Mouse (Mus musculus) left cerebral cortex, postnatal 4 days (tissue): ENCODE results near the gene Clint1. TPM values are rescaled to one million over a fixed set of nuclear protein-coding genes. Genes with fewer than 3 reads are reported as not detected.

Experiments
- DNase-seq: peaks from one replicate; pipeline ENCODE4 v3.0.0-alpha.2; 2022
- intact Hi-C: fragments of 180-260 bp; cut with DNase I; formaldehyde crosslinking; loops from one replicate; pipeline ENCODE4 v1.15.1; 2025
- total RNA-seq, 2 experiments: library from RNA; stranded (reverse); gene quantifications; 2 replicates each; pipeline ENCODE4 v1.2.3; 2021

The Clint1 gene
- total RNA-seq, 2 experiments from 2014 or later, result 41.0 to 42.3 TPM

GRCm38 (mm10) chr11:45918836-45919235, 67.0 kb downstream of the Clint1 start:
- DNase-seq, result no peak
- intact Hi-C loops, result no loop called here

- intact Hi-C loops, result loop anchor here (10.0 kb wide), 1 partner anchor 1306 kb away; the partner anchor contains the start of gene Ebf1
- DNase-seq, result no peak
Measured at GRCm38 (mm10) chr11:45921026-45921425, 69.2 kb downstream of the Clint1 start.

- DNase-seq, result no peak
- intact Hi-C loops, result loop anchor here (10.0 kb wide), 1 partner anchor 1307 kb away; the partner anchor contains the start of gene Ebf1
Measured at GRCm38 (mm10) chr11:45921480-45921898, 69.6 kb downstream of the Clint1 start.

- intact Hi-C loops, result loop anchor here (10.0 kb wide), 1 partner anchor 1311 kb away; the partner anchor contains the start of gene Ebf1
- DNase-seq, result no peak
Measured at GRCm38 (mm10) chr11:45925436-45925835, 73.6 kb downstream of the Clint1 start.

GRCm38 (mm10) chr11:45926640-45927082, 74.8 kb downstream of the Clint1 start:
- intact Hi-C loops, result loop anchor here (10.0 kb wide), 1 partner anchor 1312 kb away; the partner anchor contains the start of gene Ebf1
- peak; percentile 73 for DNase-seq

- intact Hi-C loops, result loop anchor here (10.0 kb wide), 1 partner anchor 1313 kb away; the partner anchor contains the start of gene Ebf1
- DNase-seq, result no peak
Measured at GRCm38 (mm10) chr11:45927456-45927855, 75.6 kb downstream of the Clint1 start.

- DNase-seq, result no peak
- intact Hi-C loops, result loop anchor here (10.0 kb wide), 1 partner anchor 1315 kb away; the partner anchor contains the start of gene Ebf1
Measured at GRCm38 (mm10) chr11:45929541-45929940, 77.7 kb downstream of the Clint1 start.

- DNase-seq, result no peak
- intact Hi-C loops, result no loop called here
Measured at GRCm38 (mm10) chr11:45932771-45933170, 80.9 kb downstream of the Clint1 start.

GRCm38 (mm10) chr11:45937478-45937877, 85.6 kb downstream of the Clint1 start:
- intact Hi-C loops, result no loop called here
- no peak for DNase-seq

GRCm38 (mm10) chr11:45938917-45939316, 87.1 kb downstream of the Clint1 start:
- intact Hi-C loops, result no loop called here
- no peak for DNase-seq

GRCm38 (mm10) chr11:45942281-45942680, 90.4 kb downstream of the Clint1 start:
- intact Hi-C loops, result loop anchor here (5.0 kb wide), 1 partner anchor 275 kb away; no protein-coding TSS in a partner anchor
- no peak for DNase-seq

GRCm38 (mm10) chr11:45943108-45943705, 91.4 kb downstream of the Clint1 start:
- intact Hi-C loops, result loop anchor here (5.0 kb wide), 1 partner anchor 274 kb away; no protein-coding TSS in a partner anchor
- DNase-seq, result peak; percentile 20

- intact Hi-C loops, result loop anchor here (5.0 kb wide), 1 partner anchor 273 kb away; no protein-coding TSS in a partner anchor
- peak; percentile 29 for DNase-seq
Measured at GRCm38 (mm10) chr11:45943891-45944642, 92.2 kb downstream of the Clint1 start.

GRCm38 (mm10) chr11:45944643-45945156, 92.8 kb downstream of the Clint1 start, which contains the start of gene Lsm11:
Lsm11 (minus strand) TSS chr11:45944935.
- DNase-seq, result peak; percentile 96
- intact Hi-C loops, result loop anchor here (5.0 kb wide), 1 partner anchor 273 kb away; no protein-coding TSS in a partner anchor

GRCm38 (mm10) chr11:45946796-45947195, 94.9 kb downstream of the Clint1 start:
- intact Hi-C loops, result no loop called here
- no peak for DNase-seq

GRCm38 (mm10) chr11:45947491-45947890, 95.6 kb downstream of the Clint1 start:
- intact Hi-C loops, result no loop called here
- DNase-seq, result no peak

GRCm38 (mm10) chr11:45955127-45955627, 103.3 kb downstream of the Clint1 start, which contains the start of gene Thg1l:
Thg1l (minus strand) TSS chr11:45955494.
- DNase-seq, result peak; percentile 89
- intact Hi-C loops, result no loop called here

GRCm38 (mm10) chr11:45959598-45959997, 107.7 kb downstream of the Clint1 start:
- intact Hi-C loops, result no loop called here
- peak; percentile 12 for DNase-seq

- DNase-seq, result no peak
- intact Hi-C loops, result loop anchor here (10.0 kb wide), 1 partner anchor 95 kb away; the partner anchor contains the start of genes Adam19 and Gm12166
Measured at GRCm38 (mm10) chr11:45960003-45960402, 108.2 kb downstream of the Clint1 start.
